Mouse (Mus musculus) spleen, adult 2 months (tissue): ENCODE measurements at regions not wholly inside any gene's neighbourhood (a gene's known extent, or its start where the extent isn't known, plus 50 kb on each side); places are given as distances from the start of the nearest gene placed in this dataset.

ENCODE experiments used
- DNase-seq, 2 experiments: peaks; one replicate each; pipeline versions ENCODE4 v3.0.0 to v3.0.0-alpha.2; 2012 to 2021; ENCODE audit warnings: low spot score in 2 of 2, low read depth in 1 of 2
- H3K27ac ChIP-seq: fragments of 200-500 bp; 2 replicates; pipeline ENCODE4 v1.5.1; 2012; ENCODE audit warnings: low read length, inconsistent platforms; ENCODE audit not compliant: insufficient read depth
- H3K27me3 ChIP-seq: fragments of 200-500 bp; 2 replicates; pipeline ENCODE4 v1.6.1; 2012; ENCODE audit warnings: mild to moderate bottlenecking, moderate library complexity, low read length, inconsistent platforms; ENCODE audit not compliant: control insufficient read depth, insufficient read depth
- H3K36me3 ChIP-seq: fragments of 200-500 bp; 2 replicates; pipeline ENCODE4 v1.6.1; 2012; ENCODE audit warnings: mild to moderate bottlenecking, low read length, inconsistent platforms; ENCODE audit not compliant: control insufficient read depth, insufficient read depth
- H3K4me1 ChIP-seq: fragments of 200-500 bp; 2 replicates; pipeline ENCODE4 v1.6.1; 2011; ENCODE audit warnings: inconsistent platforms; ENCODE audit not compliant: control insufficient read depth, insufficient read depth, insufficient read length
- H3K4me3 ChIP-seq: fragments of 200-500 bp; 2 replicates; pipeline ENCODE4 v1.5.1; 2011; ENCODE audit warnings: mild to moderate bottlenecking, inconsistent platforms; ENCODE audit not compliant: insufficient read depth, insufficient read length; ENCODE audit errors: extremely low read depth
- CTCF ChIP-seq: fragments of 200-500 bp; IDR thresholded peaks from 2 replicates; pipeline ENCODE4 v1.5.1; 2011; ENCODE audit warnings: mild to moderate bottlenecking, inconsistent platforms; ENCODE audit not compliant: insufficient read depth, insufficient read length, insufficient replicate concordance; ENCODE audit errors: extremely low read depth
- POLR2A ChIP-seq: fragments of 200-500 bp; IDR thresholded peaks from 2 replicates; pipeline ENCODE4 v1.6.1; 2011; ENCODE audit warnings: low read depth, low read length, inconsistent platforms
- WGBS: fragments of 180-500 bp; shearing (Covaris S2); methylation state at CpG from one replicate; pipeline ENCODE4 v1.1.7; 2018; 5-methylcytosine and 5-hydroxymethylcytosine counted together

DNA sequence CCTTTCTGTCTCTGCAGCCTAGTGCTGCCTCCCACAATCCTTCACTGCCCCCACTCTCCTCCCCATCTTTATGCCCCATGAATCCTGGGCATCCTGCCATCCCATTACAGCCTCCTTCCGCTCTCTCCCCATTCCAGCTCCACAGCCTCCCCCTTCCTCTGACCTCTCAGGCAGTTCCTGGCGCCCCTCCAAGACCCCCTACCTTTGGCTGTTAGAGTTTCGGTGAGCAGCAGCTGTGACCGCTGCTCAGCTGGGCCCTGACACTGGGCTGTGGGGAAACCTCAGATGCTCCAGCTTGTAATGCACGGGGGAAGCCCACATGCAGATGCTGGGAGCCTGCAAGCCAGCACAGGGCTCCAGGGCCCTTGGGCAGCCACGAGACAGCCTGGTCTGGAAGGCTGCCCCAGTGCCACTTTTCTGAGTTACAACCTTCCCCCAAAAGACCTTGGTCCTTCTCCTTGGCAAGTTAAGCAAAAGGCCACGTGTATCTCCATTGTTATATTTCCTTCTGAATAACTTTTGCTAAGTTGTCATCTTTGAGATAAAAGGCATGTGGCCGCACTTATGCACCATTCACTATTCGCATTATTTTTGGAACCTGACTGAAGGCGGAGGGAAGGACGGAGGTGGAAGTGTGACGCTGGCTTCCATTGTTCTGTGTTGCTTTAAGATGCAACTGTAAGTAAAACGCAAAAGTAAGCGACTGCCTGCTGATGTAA is 330.6 kb upstream of the Mki67 start:
- no peak overlapping the region for H3K27ac ChIP-seq
- H3K4me3 ChIP-seq, result no peak overlapping the region
- DNase-seq, result no peak

DNA sequence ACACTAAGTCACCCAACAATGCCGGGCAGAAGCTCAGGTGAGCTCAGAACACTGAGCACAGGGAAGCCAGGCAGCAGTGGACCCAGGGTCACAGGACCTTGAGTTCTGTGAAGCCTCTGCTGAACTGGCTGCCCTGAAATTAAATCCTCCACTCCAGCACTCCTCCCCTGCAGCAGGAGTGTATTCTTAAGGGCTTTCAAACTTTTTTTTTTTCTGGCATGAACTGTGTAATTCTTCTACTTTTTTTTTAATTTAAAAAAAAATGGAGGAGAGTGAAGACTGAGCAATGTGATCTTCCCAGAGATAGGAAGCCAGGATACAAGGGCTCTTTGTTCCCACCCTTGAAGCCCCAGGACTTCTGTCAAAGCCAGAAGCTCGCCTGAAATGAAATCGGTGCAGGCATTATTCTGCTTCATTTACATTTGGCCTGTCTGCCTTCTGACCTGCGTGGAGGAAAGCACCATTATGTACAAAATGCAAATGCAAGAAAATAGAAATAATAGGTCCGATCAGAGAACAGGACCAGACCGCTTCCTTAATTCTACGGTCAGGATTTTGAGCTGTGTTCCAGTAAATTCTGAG is 331.3 kb upstream of the Mki67 start:
- H3K27me3 ChIP-seq, result no peaks in the 10 kb centered on the region
- H3K36me3 ChIP-seq, result no peaks in the 10 kb centered on the region
- no peak overlapping the region for H3K4me3 ChIP-seq
- no peak overlapping the region for H3K27ac ChIP-seq
- no peaks in the 10 kb centered on the region for H3K4me1 ChIP-seq
- no peak for DNase-seq
- 75% methylated on average over 7 of the region's 7 CpGs for WGBS
- no peak for TF ChIP-seq POLR2A
- TF ChIP-seq CTCF, result no peak

More for the DNA sequence above, 330.6 kb upstream of the Mki67 start:
- TF ChIP-seq CTCF, result no peak
- TF ChIP-seq POLR2A, result no peak
- H3K4me1 ChIP-seq, result no peaks in the 10 kb centered on the region
- no peaks in the 10 kb centered on the region for H3K36me3 ChIP-seq
- 60% methylated on average over 14 of the region's 14 CpGs for WGBS
- no peaks in the 10 kb centered on the region for H3K27me3 ChIP-seq

DNA sequence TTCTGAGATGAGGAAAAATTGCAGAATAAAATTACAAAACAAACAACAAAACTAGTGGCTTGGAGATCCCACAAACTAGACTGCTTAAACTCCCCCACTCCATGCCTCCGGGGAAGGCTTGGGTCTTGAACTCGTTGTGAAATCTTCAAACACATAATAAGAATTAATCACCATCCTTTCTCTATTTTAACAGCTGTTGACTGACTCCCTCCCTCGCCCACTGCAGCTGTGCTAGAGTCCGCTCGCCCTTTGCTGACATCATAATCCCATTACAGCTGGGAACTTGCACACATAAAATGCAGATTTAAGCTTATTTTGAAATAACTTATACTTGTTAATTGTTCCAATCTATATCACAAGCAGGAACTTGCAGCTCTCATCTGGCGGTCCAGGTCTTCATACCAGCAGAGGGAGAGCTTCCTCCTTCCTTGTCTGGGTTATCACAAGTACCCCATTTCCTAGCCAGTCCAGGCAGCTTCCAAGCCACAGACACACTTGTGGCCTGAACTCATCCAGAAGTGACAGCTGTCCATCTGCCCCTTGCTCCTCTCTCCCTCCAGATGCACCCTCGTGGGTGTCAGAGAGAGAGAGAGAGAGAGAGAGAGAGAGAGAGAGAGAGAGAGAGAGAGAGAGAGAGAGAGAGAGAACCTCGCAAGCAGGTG is 332.9 kb upstream of the Mki67 start:
- no peak for TF ChIP-seq CTCF
- TF ChIP-seq POLR2A, result no peak
- WGBS, result 65% methylated on average over 7 of the region's 8 CpGs
- DNase-seq, result no peak
- H3K27ac ChIP-seq, result no peak overlapping the region
- H3K27me3 ChIP-seq, result no peaks in the 10 kb centered on the region
- H3K36me3 ChIP-seq, result no peaks in the 10 kb centered on the region
- no peak overlapping the region for H3K4me3 ChIP-seq
- H3K4me1 ChIP-seq, result no peaks in the 10 kb centered on the region

DNA sequence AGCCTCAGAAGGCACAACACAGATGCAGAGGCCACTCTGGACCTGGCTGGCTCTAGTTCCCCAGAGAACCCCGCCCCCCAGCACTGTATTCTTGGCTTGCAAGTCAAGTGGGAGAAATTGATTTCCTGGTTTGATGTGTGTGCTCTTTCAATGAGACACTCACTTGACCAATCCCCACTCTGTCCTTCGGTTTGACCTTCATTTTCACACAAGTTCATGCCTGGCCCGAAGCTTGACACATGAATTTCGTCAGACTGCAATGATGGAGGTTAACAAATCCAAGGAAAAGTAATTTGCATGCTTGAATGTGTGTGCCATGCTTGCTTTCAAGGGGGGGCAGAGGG is 333.4 kb upstream of the Mki67 start:
- H3K36me3 ChIP-seq, result no peaks in the 10 kb centered on the region
- no peak overlapping the region for H3K4me3 ChIP-seq
- 71% methylated on average over 4 of the region's 4 CpGs for WGBS
- TF ChIP-seq POLR2A (no peak), CTCF (no peak)
- H3K27ac ChIP-seq, result no peak overlapping the region
- DNase-seq, result no peak
- no peaks in the 10 kb centered on the region for H3K4me1 ChIP-seq
- H3K27me3 ChIP-seq, result no peaks in the 10 kb centered on the region

DNA sequence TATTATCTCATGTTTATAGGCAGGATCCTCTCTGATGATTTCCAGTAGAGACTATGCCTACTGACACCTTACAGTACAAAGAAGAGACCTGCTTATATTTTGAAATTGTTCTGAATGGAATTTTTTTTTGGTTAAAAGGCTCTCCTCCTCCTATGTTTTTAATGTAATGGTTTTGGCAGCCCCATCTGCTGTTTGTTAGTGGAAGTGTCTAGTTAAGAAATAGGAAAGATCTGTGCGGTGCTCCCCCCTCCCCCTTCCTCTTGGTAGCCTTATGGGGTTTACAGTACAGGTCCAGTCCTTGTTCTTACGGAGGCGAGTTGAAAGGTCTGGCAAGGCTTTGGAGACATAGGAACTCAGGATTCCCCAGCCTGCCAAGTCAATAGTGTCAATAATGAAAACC is 334.0 kb upstream of the Mki67 start:
- no peaks in the 10 kb centered on the region for H3K4me1 ChIP-seq
- no peak overlapping the region for H3K4me3 ChIP-seq
- H3K27ac ChIP-seq, result no peak overlapping the region
- H3K36me3 ChIP-seq, result no peaks in the 10 kb centered on the region
- DNase-seq, result no peak
- TF ChIP-seq CTCF (no peak), POLR2A (no peak)
- 38% methylated on average over 3 of the region's 3 CpGs for WGBS
- H3K27me3 ChIP-seq, result no peaks in the 10 kb centered on the region

DNA sequence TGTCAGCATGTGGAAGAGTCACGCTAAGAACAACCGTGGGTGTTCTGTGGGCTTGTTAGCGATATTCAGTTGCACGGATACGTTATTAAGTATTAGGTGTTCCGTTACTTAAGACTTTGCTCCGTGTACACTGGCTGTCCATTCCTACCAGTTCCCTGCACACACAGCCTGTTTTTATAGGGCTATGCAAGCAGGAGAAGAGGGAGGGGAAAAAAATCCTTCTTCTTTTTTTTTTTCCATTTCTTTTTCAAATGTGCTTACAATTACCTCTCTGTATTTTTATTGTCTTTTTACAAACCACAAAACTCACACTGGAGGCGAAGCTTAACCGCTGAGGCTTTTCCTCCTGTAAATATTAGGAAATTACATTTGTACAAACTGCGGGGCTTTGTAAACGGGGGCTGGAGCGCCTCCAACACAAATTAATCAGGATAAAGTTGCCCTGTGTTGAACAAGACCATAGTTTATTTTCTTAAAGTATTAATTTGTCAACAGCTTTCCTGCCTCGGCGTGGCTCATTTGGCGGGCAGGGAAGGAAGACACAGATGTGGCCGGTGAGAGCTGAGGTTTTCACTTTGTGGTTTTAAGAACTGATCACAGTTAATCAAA is 340.8 kb upstream of the Mki67 start:
- Histone ChIP-seq H3K4me3 (no peak overlapping the region), H3K27ac (no peak overlapping the region), H3K27me3 (no peaks in the 10 kb centered on the region), H3K4me1 (no peaks in the 10 kb centered on the region), H3K36me3 (no peaks in the 10 kb centered on the region)
- DNase-seq, result no peak
- TF ChIP-seq CTCF, result no peak
- no peak for TF ChIP-seq POLR2A
- WGBS, result 42% methylated on average over 16 of the region's 16 CpGs

DNA sequence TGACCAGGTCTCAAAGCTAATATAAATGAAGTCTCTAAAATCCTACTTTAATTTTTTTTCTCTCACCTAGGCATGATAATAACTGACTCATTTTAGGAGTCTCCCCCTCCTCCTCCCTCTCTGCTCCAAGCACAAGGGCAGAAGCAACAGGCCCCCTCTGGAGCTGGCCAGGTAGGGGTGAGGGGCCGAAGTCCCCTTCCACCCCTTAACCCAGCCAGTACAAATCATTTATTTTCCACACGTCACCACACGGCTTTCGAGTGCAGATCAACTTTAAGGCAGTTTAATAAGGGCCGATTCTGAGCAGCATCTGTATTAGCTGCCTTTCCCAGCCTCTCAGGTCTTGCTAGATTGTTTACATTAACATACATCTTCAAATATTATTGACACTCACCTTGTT is 342.2 kb upstream of the Mki67 start:
- Histone ChIP-seq H3K27me3 (no peaks in the 10 kb centered on the region), H3K4me3 (no peak overlapping the region), H3K36me3 (no peaks in the 10 kb centered on the region), H3K4me1 (no peaks in the 10 kb centered on the region), H3K27ac (no peak overlapping the region)
- no peak for DNase-seq
- no peak for TF ChIP-seq POLR2A
- no peak for TF ChIP-seq CTCF
- 87% methylated on average over 5 of the region's 5 CpGs for WGBS
